Mouse (Mus musculus) adrenal gland, postnatal 36 days (tissue): ENCODE results near the gene Tpm1. TPM values are rescaled to one million over a fixed set of nuclear protein-coding genes. Genes with fewer than 3 reads are reported as not detected.

ENCODE experiments used
- DNase-seq, 2 experiments: peaks; one replicate each; pipeline ENCODE4 v3.0.0; 2021; ENCODE audit warnings: mixed read lengths in 1 of 2
- long read RNA-seq, 2 experiments: library from polyadenylated mRNA; stranded (forward); transcript quantifications; one replicate each; pipeline ENCODE4 v2.0.0; 2021; ENCODE audit warnings: borderline sequencing depth in 2 of 2
- total RNA-seq, 2 experiments: library from RNA; stranded (reverse); gene quantifications; 2 replicates each; pipeline ENCODE4 v1.2.3; 2021

The Tpm1 gene
- total RNA-seq: 100 to 1,000 TPM; 145 to 272 TPM
- long read RNA-seq, experiment 1, transcript Tpm1-205 (10 exons, 1,208 nt): major isoform, 69 of 179 reads
- long read RNA-seq, experiment 1, transcript Tpm1-212 (8 exons, 1,714 nt): minor isoform, 14 of 179 reads
- long read RNA-seq, experiment 1, transcript Tpm1-216 (9 exons, 1,898 nt): minor isoform, 11 of 179 reads
- long read RNA-seq, experiment 1, transcript Tpm1-211 (8 exons, 1,607 nt): minor isoform, 48 of 179 reads
- long read RNA-seq, experiment 1, partial matches to known transcripts: 9 of 179 reads
- long read RNA-seq, experiment 1, other reads (novel, unspliced or antisense): 16 of 179 reads
- long read RNA-seq, experiment 2, transcript Tpm1-211 (8 exons, 1,607 nt): major isoform, 11 of 32 reads
- long read RNA-seq, experiment 2, partial matches to known transcripts: 3 of 32 reads
- long read RNA-seq, experiment 2, other reads (novel, unspliced or antisense): 10 of 32 reads

DNA sequence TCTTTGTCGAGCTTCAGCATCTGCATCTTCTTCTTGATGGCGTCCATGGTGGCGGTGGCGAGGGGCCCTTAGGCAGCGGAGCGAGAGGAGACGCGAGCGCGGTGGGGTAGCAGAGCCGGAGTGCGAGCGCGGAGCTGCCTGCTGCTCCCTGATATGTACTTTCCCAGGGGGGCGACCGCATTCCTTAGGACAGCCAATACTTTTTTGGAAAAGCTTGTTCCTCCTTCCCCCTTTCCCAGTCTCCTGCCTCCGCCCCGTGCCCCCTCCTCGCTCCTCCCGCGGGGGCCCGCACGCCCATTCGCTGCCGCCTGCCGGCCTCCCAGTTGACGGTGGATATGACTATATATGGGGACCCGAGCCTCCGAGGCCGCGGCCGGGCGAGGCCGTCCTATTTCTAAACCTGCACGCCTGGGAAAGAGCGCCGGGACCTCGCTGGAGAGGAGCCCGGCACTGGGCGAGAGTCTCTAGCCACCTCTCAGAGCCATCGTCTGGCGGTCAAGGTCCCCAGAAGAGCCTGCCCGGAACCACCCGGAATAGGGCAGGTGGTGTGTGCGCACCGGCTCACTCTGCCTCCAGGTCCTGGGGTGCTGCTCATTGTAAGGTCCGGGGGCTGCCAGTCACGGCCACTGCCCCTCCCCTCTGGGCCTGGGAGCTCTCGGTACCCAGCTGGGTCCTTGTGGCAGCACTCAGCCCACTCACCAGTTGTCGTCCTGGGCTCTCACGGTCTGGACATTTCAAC is at the start of gene Tpm1:
Gene Tpm1 (minus strand): TSS at position 321 of the 739 bp plus-strand sequence.
- DNase-seq: peak; percentile 75 to 77

GRCm38 (mm10) chr9:67094371-67094770 is 45.2 kb upstream of the Tpm1 start:
- DNase-seq: no peak

DNA sequence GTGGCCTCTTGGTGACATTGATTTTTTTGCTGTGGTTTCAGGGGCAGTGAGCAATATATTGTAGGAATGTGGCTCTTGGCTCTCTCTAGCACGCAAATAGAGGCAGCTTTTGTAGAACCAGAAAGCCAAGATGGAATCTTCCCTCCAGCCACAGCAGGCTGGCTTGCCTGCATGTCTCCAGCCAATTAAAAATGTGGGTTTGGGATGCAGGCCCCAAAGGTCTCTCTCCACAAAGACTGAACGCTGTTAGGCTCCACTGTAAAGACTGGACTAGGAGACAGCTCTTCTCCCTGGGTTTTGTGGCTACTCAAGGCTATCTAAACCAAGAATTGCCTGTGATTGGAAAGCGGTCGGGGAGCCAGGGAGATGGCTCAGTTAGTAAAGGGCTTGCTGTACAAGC is 43.0 kb upstream of the Tpm1 start:
- DNase-seq: no peak

DNA sequence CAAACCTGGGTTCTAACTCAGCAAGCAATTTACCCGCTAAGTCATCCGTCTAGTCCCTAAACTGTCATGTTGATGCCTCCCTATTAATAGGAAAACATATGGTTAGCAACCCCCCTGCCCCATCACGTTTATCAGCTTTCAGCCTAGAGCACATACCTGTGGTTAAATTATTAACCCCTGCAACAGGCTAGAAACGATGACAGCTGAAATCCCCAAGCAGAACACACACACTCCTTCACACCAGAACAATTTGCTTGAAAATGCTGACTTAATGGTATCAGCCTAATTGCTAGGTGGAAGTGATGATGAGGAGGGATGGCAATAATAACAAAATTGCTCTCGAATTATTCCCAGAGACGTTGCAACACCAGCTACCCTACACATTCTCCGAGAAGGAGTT is 42.4 kb upstream of the Tpm1 start:
- no peak for DNase-seq

GRCm38 (mm10) chr9:67091151-67091550 is 41.9 kb upstream of the Tpm1 start:
- no peak for DNase-seq

GRCm38 (mm10) chr9:67090633-67091045 is 41.4 kb upstream of the Tpm1 start:
- DNase-seq: peak; percentile 39 to 49

- peak in 1 of 2 experiments; percentile 32 for DNase-seq
Observed at GRCm38 (mm10) chr9:67089167-67089566, 40.0 kb upstream of the Tpm1 start.

DNA sequence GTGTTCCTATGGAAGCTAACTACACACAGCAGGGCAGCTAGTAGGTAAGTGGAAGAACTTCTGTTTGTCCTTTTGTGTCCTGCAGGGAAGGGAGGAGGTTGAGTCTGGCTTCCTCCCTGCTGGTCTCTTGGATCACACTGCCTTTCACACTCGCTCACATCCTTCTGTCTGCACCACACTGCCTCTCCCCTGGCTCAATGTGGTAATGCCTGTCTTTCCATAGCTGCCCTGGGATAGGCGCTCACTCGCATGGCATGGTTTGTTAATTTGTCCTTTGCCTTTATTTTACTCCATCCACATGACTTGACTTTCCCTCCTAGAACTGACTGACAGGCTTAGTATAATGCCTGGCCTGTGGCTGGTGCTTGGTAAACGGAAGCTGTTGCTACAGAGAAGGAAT is 34.6 kb upstream of the Tpm1 start:
- no peak for DNase-seq

GRCm38 (mm10) chr9:67081688-67082087 is 32.5 kb upstream of the Tpm1 start:
- DNase-seq: peak; percentile 48 to 50

GRCm38 (mm10) chr9:67077658-67078319 is 28.6 kb upstream of the Tpm1 start:
- no peak for DNase-seq

- no peak for DNase-seq
Observed at GRCm38 (mm10) chr9:67077266-67077657, 28.1 kb upstream of the Tpm1 start.

DNA sequence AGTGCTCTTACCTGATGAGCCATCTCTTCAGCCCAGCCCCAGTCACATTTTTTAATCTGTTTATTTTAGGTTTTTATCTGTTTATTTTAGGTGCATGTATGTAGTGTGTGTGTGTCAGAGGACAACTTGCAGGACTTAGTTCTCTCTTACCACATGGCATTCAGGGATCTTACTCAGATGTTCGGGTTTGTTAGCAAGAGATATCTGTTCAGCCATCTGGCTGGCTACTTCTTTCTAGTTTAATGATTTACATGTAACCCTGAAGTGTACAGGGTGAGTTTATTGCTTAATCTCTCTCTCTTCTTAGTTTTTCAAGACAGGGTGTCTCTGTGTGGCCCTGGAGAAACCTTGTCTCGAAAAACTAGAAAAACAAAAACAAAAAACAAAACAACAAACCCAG is 23.0 kb upstream of the Tpm1 start:
- no peak for DNase-seq

- peak; percentile 6 to 49 for DNase-seq
Observed at GRCm38 (mm10) chr9:67071596-67071995, 22.4 kb upstream of the Tpm1 start.

GRCm38 (mm10) chr9:67071103-67071502 is 21.9 kb upstream of the Tpm1 start:
- DNase-seq: peak in 1 of 2 experiments; percentile 4

DNA sequence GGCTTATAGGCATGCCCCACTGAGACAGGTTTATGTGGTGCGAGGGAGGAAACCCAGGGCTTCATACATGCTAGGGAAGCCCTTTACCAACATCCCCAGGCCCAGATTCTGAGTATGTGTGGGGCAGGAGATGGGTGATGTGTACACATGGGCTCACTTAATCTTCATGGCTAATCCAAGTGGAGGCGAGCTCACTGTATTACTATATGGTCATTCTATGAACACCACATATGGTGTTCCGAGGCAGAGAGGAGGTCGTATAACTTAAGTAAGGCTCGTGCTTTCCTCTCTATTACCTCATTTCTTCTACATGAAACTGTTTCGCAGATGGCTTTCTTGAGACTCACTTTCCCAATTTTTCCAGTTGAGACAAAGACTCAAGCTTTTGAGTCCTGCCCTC is 17.4 kb upstream of the Tpm1 start:
- no peak for DNase-seq

GRCm38 (mm10) chr9:67059714-67060113 is 10.5 kb upstream of the Tpm1 start:
- DNase-seq: no peak

- DNase-seq: no peak
Observed at GRCm38 (mm10) chr9:67058366-67058765, 9.2 kb upstream of the Tpm1 start.

DNA sequence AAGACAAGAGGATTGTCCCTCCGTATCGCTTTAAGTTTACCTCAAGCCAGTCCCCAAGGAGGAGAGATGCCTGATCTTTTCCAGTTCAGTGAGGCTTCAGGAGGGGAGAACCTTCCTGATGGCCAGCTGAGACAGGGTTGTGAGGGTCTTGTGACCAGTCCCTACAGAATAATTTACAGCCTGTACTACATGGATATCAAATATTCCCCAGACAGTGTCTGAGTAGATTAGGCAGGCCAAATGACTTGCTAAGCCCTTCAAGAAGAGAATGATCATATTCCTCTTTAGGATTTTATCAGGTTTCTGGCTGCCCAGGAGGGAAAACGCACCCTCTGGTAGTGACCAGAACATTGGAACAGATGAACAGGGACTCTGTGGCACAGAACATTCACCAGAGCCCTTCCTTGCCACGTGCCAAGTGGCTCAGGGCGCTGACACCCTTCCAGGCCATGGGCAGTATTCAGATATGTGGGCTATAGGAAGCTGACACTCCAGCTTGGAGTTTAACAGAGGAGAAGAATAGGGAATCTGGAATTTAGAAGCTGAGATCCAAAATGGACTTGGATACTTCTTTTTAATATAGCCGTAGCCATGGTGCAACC is 1.6 kb upstream of the Tpm1 start:
- no peak for DNase-seq

DNA sequence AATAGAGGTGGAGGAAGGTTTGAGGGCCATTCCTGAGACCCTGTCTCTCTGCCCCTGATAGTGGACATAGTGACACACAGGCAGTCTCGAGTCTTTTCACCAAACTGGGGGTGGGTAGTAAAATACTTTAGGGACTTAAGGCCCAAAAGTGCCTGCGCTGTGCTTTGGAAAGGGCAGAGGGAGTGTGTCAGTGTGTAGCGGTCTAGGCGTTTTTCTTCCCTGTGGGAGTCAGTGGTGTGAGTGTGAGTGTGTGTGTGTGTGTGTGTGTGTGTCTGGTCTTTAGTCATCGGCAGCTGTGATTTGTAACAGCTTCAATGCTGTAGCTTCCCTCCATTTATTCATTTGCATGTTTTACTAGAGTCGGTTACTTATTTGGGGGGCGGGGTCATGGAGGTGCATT is 630 bp upstream of the Tpm1 start:
- DNase-seq: no peak

DNA sequence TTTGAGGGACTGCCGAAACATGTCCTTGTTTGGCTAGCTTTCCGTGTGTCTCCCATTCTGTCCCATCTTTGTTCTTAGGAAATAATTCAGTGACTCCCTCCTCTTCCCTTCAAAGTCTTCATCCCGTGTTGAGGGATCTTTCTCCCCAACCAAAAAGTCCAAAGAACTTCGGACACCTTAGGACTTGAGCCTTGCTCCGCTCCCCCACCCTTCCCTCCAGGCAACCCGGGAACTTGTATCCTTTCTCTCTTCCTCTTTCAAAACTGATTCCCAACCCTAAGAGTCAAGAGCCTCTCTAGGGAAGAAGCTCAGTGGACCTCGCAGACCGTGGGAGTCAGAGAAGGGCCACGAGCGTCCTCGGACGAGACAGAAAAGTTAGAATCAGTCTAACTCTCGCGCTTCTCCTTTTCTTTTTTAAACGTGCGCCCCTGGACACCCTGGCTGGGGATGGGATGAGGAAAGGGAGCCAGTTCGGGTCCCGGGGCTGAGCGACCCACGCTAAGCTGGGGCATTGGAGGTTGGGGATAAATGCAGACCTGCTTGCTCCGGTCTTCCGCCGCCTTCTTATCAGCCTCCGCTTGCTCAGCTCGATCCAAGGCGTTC is 622 bp downstream of the Tpm1 start:
- no peak for DNase-seq

DNA sequence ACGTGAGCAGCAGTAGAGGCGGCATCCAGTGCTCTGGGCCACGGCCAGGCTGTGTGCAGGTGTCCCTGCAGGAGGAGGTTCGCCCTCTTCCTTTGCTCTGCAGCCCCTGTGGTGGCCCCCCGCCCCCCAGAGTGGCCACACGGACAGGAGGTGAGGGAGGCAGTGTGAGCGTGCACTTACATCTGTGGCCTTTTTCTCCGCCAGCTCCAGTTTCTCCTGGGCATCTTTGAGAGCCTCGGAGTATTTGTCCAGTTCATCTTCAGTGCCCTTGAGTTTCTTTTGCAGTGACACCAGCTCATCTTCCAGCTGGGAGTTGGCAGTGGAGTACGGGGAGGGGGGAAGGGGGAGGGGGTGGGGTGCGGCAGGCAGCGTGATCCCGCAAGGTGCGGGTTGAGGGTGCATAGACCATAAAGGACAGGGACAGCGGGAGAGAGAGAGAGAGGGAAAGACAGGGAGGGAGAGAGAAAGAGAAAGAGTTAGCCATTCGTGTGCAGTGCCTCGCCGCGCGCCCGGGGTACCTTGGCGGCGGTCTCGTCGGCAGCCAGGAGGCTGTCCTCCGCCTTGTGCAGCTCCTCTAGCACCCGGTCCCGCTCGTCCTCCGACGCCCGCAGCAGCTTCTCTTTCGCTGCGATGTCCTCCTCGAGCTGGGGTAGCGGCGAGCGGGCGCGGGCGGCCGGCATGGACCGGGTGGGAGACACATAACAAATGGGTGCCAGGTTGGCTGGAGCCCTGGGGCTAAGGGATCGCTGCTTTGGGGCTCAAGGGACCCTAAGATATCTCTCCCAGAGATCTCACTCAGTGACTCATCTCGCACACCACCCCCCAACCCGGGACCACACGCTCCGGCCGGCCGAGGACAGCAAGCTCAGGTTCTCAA is 1.4 kb downstream of the Tpm1 start:
- peak in 1 of 2 experiments; percentile 47 for DNase-seq
